ENCODE assay signal across 7 mouse cellular contexts in the genomic region with DNA sequence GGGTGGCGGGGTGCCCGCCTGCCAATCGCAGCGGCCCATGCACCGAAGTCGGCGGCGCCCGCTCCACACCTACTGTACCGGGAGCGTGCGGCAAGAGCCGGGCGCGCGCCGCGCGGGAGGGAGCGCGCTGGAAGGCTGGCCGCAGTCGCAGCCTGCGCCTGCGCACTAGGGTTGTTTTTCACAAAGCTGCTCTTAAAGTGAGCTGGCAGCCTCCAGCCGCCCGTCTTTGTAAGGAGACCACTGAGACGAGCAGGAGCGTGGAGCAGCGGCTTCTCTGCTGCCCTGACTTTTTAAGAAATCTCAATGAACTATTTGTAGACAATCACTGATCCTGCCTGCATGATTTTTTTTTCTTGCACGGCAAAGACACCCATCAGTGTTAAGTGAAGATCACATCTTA. TPM values are rescaled to one million over a fixed set of nuclear protein-coding genes. Genes with fewer than 3 reads are reported as not detected.
A peak's percentile ranks its signal among the peaks of the same experiment; 100 is the strongest.
DNase-seq lines count a peak whose midpoint lies in the region; ATAC-seq and TF ChIP-seq lines count a peak whose summit lies in the region.

A gene (plus strand): TSS at position 195 of the 400 bp plus-strand sequence.

- H3K27ac ChIP-seq in embryonic facial prominence, embryonic 12.5 days, result peak within 1 kb of the TSS; percentile 100
- peak within 1 kb of the TSS; percentile 100 for H3K27ac ChIP-seq in kidney, adult 2 months (ENCODE audit: insufficient read depth, low read depth, low read length)
- peak within 1 kb of the TSS; percentile 100 for H3K27ac ChIP-seq in limb, embryonic 12.5 days
- H3K27ac ChIP-seq in midbrain, embryonic 15.5 days, result peak within 1 kb of the TSS; percentile 100
- peak within 1 kb of the TSS; percentile 73 for H3K27ac ChIP-seq in spleen, adult 2 months (ENCODE audit: insufficient read depth, low read length)

- peak within 1 kb of the TSS; percentile 50 for H3K4me2 ChIP-seq in embryonic facial prominence, embryonic 12.5 days (replicated peaks)
- H3K4me2 ChIP-seq in limb, embryonic 12.5 days, result peak within 1 kb of the TSS; percentile 58
- peak within 1 kb of the TSS; percentile 62 for H3K4me2 ChIP-seq in midbrain, embryonic 15.5 days

- peak; percentile 30 for ATAC-seq in embryonic facial prominence, embryonic 12.5 days (ENCODE audit: insufficient number of reproducible peaks, insufficient read depth, low FRiP score, low TSS enrichment)
- ATAC-seq in limb, embryonic 12.5 days (ENCODE audit: insufficient number of reproducible peaks, insufficient read depth, low FRiP score, low TSS enrichment, low read depth), result peak; percentile 45
- ATAC-seq in midbrain, embryonic 15.5 days (replicated peaks), result peak; percentile 62

- TF ChIP-seq POLR2A in kidney, adult 2 months (IDR thresholded peaks at IDR 0.05; ENCODE audit: low read depth, low read length), result peak; percentile 99
- peak; percentile 100 for TF ChIP-seq POLR2A in spleen, adult 2 months (IDR thresholded peaks at IDR 0.05; ENCODE audit: low read depth, low read length)

- WGBS in embryonic facial prominence, embryonic 12.5 days, result under 1% methylated on average over 27 of the region's 31 CpGs
- under 1% methylated on average over 31 of the region's 31 CpGs for WGBS in kidney, adult 2 months
- WGBS in limb, embryonic 12.5 days, result 1% methylated on average over 22 of the region's 31 CpGs
- WGBS in midbrain, embryonic 15.5 days, result under 1% methylated on average over 31 of the region's 31 CpGs
- under 1% methylated on average over 29 of the region's 31 CpGs for WGBS in spleen, adult 2 months

- DNase-seq in adrenal gland, postnatal 25 days, result peak; percentile 97
- DNase-seq in heart, adult 18-20 months, result peak; percentile 98
- peak; percentile 98 for DNase-seq in kidney, adult 2 months
- peak; percentile 90 to 95 for DNase-seq in spleen, adult 2 months (ENCODE audit: low read depth in 1 of 2, low spot score in 2 of 2)

- H3K9ac ChIP-seq in embryonic facial prominence, embryonic 12.5 days, result peak within 1 kb of the TSS; percentile 90
- peak within 1 kb of the TSS; percentile 99 for H3K9ac ChIP-seq in limb, embryonic 12.5 days (replicated peaks)
- peak within 1 kb of the TSS; percentile 100 for H3K9ac ChIP-seq in midbrain, embryonic 15.5 days

- H3K27me3 ChIP-seq in embryonic facial prominence, embryonic 12.5 days, result no peaks in the 10 kb centered on the region
- H3K27me3 ChIP-seq in kidney, adult 2 months (replicated peaks; ENCODE audit: control insufficient read depth, insufficient read depth, low read length), result no peaks in the 10 kb centered on the region
- no peaks in the 10 kb centered on the region for H3K27me3 ChIP-seq in limb, embryonic 12.5 days
- no peaks in the 10 kb centered on the region for H3K27me3 ChIP-seq in midbrain, embryonic 15.5 days (replicated peaks)
- no peaks in the 10 kb centered on the region for H3K27me3 ChIP-seq in spleen, adult 2 months (ENCODE audit: control insufficient read depth, insufficient read depth, low read length)

- peaks cover 4% of the 10 kb centered on the region for H3K36me3 ChIP-seq in embryonic facial prominence, embryonic 12.5 days
- no peaks in the 10 kb centered on the region; the same call in 1 of the 2 replicates for H3K36me3 ChIP-seq in kidney, adult 2 months (ENCODE audit: control insufficient read depth, insufficient read depth, low read length)
- peaks cover 7% of the 10 kb centered on the region for H3K36me3 ChIP-seq in limb, embryonic 12.5 days
- no peaks in the 10 kb centered on the region; the same call in 1 of the 2 replicates for H3K36me3 ChIP-seq in midbrain, embryonic 15.5 days (replicated peaks)
- H3K36me3 ChIP-seq in spleen, adult 2 months (ENCODE audit: control insufficient read depth, insufficient read depth, low read length), result 0 out of 2 replicates have a peak, but pooled peaks cover 4% of the 10 kb centered on the region

- no peaks in the 10 kb centered on the region for H3K9me3 ChIP-seq in embryonic facial prominence, embryonic 12.5 days
- no peaks in the 10 kb centered on the region for H3K9me3 ChIP-seq in limb, embryonic 12.5 days
- no peaks in the 10 kb centered on the region for H3K9me3 ChIP-seq in midbrain, embryonic 15.5 days

- no peak for TF ChIP-seq CTCF in kidney, adult 2 months (conservative IDR thresholded peaks at IDR 0.05; ENCODE audit: insufficient read depth, insufficient read length, low read depth, low read length)
- no peak for TF ChIP-seq CTCF in spleen, adult 2 months (IDR thresholded peaks at IDR 0.05; ENCODE audit: extremely low read depth, insufficient read depth, insufficient read length, insufficient replicate concordance)

- H3K4me1 ChIP-seq in embryonic facial prominence, embryonic 12.5 days, result no peaks in the 10 kb centered on the region
- H3K4me1 ChIP-seq in kidney, adult 2 months (ENCODE audit: control insufficient read depth, insufficient read depth, low read length), result peaks cover 3% of the 10 kb centered on the region; the same call in 1 of the 2 replicates
- no peaks in the 10 kb centered on the region; the same call in 1 of the 2 replicates for H3K4me1 ChIP-seq in limb, embryonic 12.5 days (replicated peaks)
- peaks cover 14% of the 10 kb centered on the region for H3K4me1 ChIP-seq in midbrain, embryonic 15.5 days
- no peaks in the 10 kb centered on the region; the same call in 1 of the 2 replicates for H3K4me1 ChIP-seq in spleen, adult 2 months (ENCODE audit: control insufficient read depth, insufficient read depth, insufficient read length)

- peak within 1 kb of the TSS; percentile 68 for H3K4me3 ChIP-seq in embryonic facial prominence, embryonic 12.5 days
- peak within 1 kb of the TSS; percentile 86 for H3K4me3 ChIP-seq in kidney, adult 2 months (ENCODE audit: insufficient read depth, low read depth, low read length)
- H3K4me3 ChIP-seq in limb, embryonic 12.5 days (replicated peaks), result peak within 1 kb of the TSS; percentile 77
- H3K4me3 ChIP-seq in midbrain, embryonic 15.5 days, result peak within 1 kb of the TSS; percentile 94
- peak within 1 kb of the TSS; percentile 94 for H3K4me3 ChIP-seq in spleen, adult 2 months (ENCODE audit: extremely low read depth, insufficient read depth, insufficient read length)

RNA-seq across cellular contexts. Expression of the gene that starts here (rescaled TPM):
- 152 and 185 TPM in 2 replicates for total RNA-seq in adrenal gland, postnatal 25 days (2021)
- 90.6 and 91.9 TPM in 2 replicates for polyA plus RNA-seq in embryonic facial prominence, embryonic 12.5 days (2016; fragmentation: Nextera tagmentation; extraction: Ambion mirVana)
- total RNA-seq in heart, adult 18-20 months (2021), result 10 to 100 TPM; 27.0 to 38.7 TPM
- polyA plus RNA-seq in kidney, adult 2 months (2012; rRNA removed), result 41.9 and 47.5 TPM in 2 replicates
- polyA plus RNA-seq in limb, embryonic 12.5 days (2016; fragmentation: Nextera tagmentation; extraction: Ambion mirVana), result 94.9 and 102 TPM in 2 replicates
- polyA plus RNA-seq in midbrain, embryonic 15.5 days (2015; fragmentation: Nextera tagmentation; extraction: Ambion mirVana), result 47.6 and 57.8 TPM in 2 replicates
- 13.8 and 13.9 TPM in 2 replicates for polyA plus RNA-seq in spleen, adult 2 months (2012; rRNA removed)

Comparison
In these comparisons a context has a peak if more than half of its experiments do, and no peak if none do; other contexts are left out.
1. Peak in every context shown above with its lines: DNase-seq, ATAC-seq, H3K4me3 ChIP-seq and H3K27ac ChIP-seq.